Mouse (Mus musculus) lung, embryonic 16.5 days (tissue): Measurements from ENCODE around the gene Apol8. TPM values are rescaled to one million over a fixed set of nuclear protein-coding genes. Genes with fewer than 3 reads are reported as not detected.
A peak's percentile ranks its signal among the peaks of the same experiment; 100 is the strongest.

ENCODE experiments used
- ATAC-seq: fragments of 200-750 bp; cut with Nextera tagmentation; 2 replicates; pipeline ENCODE4 v1.8.0; 2017; ENCODE audit warnings: low read depth, mild to moderate bottlenecking, moderate library complexity
- H3K27ac ChIP-seq: fragments of 300-500 bp; sonication (generic); 2 replicates; pipeline ENCODE4 v1.5.1; 2014; ENCODE audit warnings: mild to moderate bottlenecking, control low read depth, low read length
- H3K27me3 ChIP-seq: fragments of 300-500 bp; sonication (generic); 2 replicates; pipeline ENCODE4 v1.6.1; 2014; ENCODE audit warnings: low read depth, low read length, mixed read lengths; ENCODE audit not compliant: control insufficient read depth, insufficient read depth
- H3K36me3 ChIP-seq: fragments of 300-500 bp; sonication (generic); 2 replicates; pipeline ENCODE4 v1.6.1; 2014; ENCODE audit warnings: low read length; ENCODE audit not compliant: control insufficient read depth, insufficient read depth
- H3K4me1 ChIP-seq: fragments of 300-500 bp; sonication (generic); replicated peaks from 2 replicates; pipeline ENCODE4 v1.6.1; 2014; ENCODE audit warnings: low read length, mixed read lengths; ENCODE audit not compliant: control insufficient read depth, insufficient read depth
- H3K4me2 ChIP-seq: fragments of 300-500 bp; sonication (generic); 2 replicates; pipeline ENCODE4 v1.6.1; 2014; ENCODE audit warnings: low read depth, low read length, control low read depth
- H3K4me3 ChIP-seq: fragments of 300-500 bp; sonication (generic); 2 replicates; pipeline ENCODE4 v1.5.1; 2014; ENCODE audit warnings: mild to moderate bottlenecking, low read length, control low read depth
- H3K9ac ChIP-seq: fragments of 300-500 bp; sonication (generic); 2 replicates; pipeline ENCODE4 v1.6.1; 2014; ENCODE audit warnings: low read length, control low read depth
- H3K9me3 ChIP-seq: fragments of 300-500 bp; sonication (generic); 2 replicates; pipeline ENCODE4 v1.6.1; 2016; ENCODE audit warnings: low read length; ENCODE audit not compliant: control insufficient read depth
- WGBS: fragments of 180-500 bp; shearing (Covaris S2); extraction: QIAGEN DNeasy Blood & Tissue Kit; methylation state at CpG from one replicate; pipeline ENCODE4 v1.1.7; 2014; 5-methylcytosine and 5-hydroxymethylcytosine counted together
- polyA plus RNA-seq: library from polyadenylated mRNA; unstranded; fragments of >200 nt; fragmentation: Nextera tagmentation; extraction: Ambion mirVana; gene quantifications from 2 replicates; pipeline ENCODE4 v1.2.1, GENCODE M21; 2015

The Apol8 gene
- polyA plus RNA-seq, 1 experiment from 2014 or later = 0.20 TPM

DNA sequence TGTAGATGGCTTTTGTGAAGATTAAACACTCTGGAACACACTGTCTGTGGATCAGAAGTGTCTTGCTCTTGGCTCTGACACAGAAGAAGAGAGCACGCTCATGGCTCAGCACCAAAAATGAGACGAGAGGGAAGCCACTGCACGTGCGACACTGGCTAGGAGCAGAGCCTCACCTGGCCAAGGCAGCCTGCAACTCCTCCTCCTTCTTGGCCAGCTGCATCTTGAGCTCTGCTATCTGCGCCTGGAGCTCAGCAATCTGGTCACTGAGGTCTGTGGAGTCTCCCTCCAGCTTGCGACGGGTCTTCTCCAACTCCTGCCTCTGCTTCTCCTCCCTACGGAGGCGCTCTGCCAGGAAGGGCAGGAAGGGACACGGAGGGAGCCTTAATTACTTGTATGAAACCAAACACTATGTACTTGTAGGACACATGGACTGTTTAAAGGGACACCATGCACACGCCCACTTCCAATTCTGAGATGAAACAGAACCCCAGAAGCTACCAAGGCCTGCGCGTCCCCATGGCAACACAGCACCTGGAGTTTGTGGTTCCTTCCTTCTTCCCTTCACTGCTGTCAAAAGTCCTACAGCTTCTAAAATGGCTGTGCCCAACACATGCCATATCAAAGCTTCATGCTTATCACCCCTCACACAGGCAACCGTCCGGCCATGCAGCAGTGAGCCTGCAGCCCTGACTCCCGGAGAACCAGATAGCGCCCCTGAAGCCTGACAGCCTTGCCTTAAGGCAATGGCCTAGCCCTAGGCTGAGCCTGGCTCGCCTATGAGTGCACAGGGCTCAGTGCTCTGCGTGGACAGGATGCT, 16.5 kb upstream of the Apol8 start:
- no peaks in the 10 kb centered on the region for H3K4me1 ChIP-seq
- 83% methylated on average over 19 of the region's 19 CpGs for WGBS
- H3K4me2 ChIP-seq = no peak overlapping the region
- no peak for ATAC-seq
- H3K4me3 ChIP-seq = no peak overlapping the region
- H3K36me3 ChIP-seq = peaks cover 93% of the 10 kb centered on the region
- H3K27ac ChIP-seq = no peak overlapping the region
- H3K27me3 ChIP-seq = no peaks in the 10 kb centered on the region
- no peak overlapping the region for H3K9ac ChIP-seq
- no peaks in the 10 kb centered on the region for H3K9me3 ChIP-seq

DNA sequence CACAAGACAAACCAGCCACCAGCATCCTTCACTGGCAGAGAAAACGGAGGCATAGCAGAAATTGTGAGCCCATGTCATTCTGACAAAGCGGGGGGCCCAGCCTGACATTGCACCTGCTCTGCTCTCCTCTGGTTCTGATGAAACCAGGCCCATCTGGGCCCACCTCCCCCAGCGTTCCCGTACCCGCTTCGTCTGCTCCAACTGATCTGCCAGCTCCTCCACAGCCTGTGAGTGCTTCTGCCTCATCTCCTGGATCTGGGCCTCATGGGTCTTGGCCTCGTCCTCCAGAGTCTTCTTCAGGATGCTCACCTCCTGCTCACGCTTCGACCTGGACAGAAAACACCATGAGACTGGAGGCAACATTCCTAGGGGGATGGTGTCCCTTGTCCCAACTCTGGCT, 14.1 kb upstream of the Apol8 start:
- 95% methylated on average over 9 of the region's 9 CpGs for WGBS

DNA sequence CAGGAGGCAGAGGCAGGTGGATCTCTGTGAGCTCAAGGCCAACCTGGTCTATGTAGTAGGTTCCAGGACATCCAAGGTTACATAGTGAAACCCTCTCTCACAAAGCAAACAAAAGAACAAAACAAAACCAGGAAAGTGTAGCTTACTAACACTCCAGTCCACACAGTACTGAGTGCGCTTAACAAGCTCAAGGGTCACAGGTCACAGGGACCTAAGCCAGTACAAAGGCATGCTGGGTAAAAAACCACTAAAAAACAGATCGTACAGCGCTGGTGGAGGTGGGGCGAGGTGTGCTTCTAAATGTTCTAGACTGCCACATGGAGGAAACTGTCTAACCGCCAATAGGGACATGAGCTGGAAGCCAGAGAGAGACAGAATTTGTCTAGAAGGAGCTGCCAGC, 13.5 kb upstream of the Apol8 start:
- ATAC-seq = no peak
- WGBS = 92% methylated on average over 5 of the region's 5 CpGs
- Histone ChIP-seq H3K4me3 (no peak overlapping the region), H3K9ac (no peak overlapping the region), H3K36me3 (peaks cover 94% of the 10 kb centered on the region), H3K9me3 (no peaks in the 10 kb centered on the region), H3K27ac (no peak overlapping the region), H3K27me3 (no peaks in the 10 kb centered on the region), H3K4me2 (no peak overlapping the region), H3K4me1 (no peaks in the 10 kb centered on the region; the same call in 1 of the 2 replicates)

More for the DNA sequence above, 14.1 kb upstream of the Apol8 start:
- H3K4me1 ChIP-seq = no peaks in the 10 kb centered on the region
- no peak overlapping the region for H3K4me3 ChIP-seq
- no peak overlapping the region for H3K9ac ChIP-seq
- H3K4me2 ChIP-seq = no peak overlapping the region
- peaks cover 94% of the 10 kb centered on the region for H3K36me3 ChIP-seq
- H3K27ac ChIP-seq = no peak overlapping the region
- no peaks in the 10 kb centered on the region for H3K9me3 ChIP-seq
- no peaks in the 10 kb centered on the region for H3K27me3 ChIP-seq
- ATAC-seq = no peak

DNA sequence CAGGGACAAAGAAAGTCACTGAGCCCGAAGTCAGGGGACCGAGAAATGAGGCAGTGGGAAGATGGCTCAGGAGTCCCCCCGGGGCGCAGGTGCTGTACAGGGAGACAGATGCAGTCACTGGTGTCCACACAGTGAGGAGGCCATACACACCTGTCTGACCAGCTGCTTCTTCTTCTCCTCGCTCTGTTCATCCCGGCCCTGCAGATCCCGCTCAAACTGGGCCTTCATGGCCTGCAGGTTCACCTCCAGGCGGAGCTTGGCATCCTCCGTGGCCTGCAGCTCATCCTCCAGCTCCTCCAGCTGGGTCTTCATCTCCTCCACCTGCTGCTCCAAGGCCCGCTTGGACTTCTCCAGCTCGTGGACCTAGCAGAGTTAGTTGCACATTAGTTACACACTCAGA, 10.2 kb upstream of the Apol8 start:
- peaks cover 91% of the 10 kb centered on the region for H3K36me3 ChIP-seq
- 91% methylated on average over 11 of the region's 11 CpGs for WGBS
- ATAC-seq = no peak

DNA sequence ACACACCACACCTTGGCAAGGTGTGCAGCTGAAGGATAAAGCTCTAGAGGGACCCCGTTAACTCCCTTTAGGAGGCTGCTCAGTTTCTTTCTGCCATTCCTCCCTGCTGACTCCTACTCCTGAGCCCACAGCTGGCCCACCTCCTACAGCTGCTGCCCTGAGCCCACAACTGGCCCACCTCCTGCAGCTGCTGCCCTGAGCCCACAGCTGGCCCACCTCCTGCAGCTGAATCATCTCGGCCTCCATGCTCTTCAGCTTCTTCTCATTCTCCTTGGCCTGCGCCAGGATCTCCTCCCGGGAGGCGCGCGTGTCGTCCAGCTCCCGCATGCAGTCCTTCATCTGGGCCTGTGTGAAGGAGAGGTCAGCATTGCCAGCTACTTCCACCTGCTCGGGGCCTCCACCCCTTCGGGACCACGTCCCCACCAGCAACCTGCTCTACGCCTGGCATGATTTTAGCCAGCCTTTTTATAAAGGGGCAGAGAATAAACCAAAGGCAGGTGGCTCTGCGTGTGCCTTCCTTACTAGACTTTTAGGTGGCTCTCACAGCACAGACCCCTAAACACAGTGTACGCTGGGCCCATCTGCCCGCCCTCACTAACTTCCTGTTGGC, 8.8 kb upstream of the Apol8 start:
- Histone ChIP-seq H3K27ac (peak overlapping the region; percentile 69), H3K4me1 (peaks cover 3% of the 10 kb centered on the region; the same call in 1 of the 2 replicates), H3K27me3 (no peaks in the 10 kb centered on the region), H3K4me3 (no peak overlapping the region), H3K36me3 (peaks cover 89% of the 10 kb centered on the region), H3K9ac (no peak overlapping the region), H3K4me2 (no peak overlapping the region), H3K9me3 (no peaks in the 10 kb centered on the region)
- 90% methylated on average over 16 of the region's 16 CpGs for WGBS
- ATAC-seq = no peak

More for the DNA sequence above, 10.2 kb upstream of the Apol8 start:
- Histone ChIP-seq H3K4me3 (no peak overlapping the region), H3K27ac (no peak overlapping the region), H3K27me3 (no peaks in the 10 kb centered on the region), H3K9me3 (no peaks in the 10 kb centered on the region), H3K4me2 (no peak overlapping the region), H3K4me1 (peaks cover 3% of the 10 kb centered on the region; the same call in 1 of the 2 replicates), H3K9ac (no peak overlapping the region)

DNA sequence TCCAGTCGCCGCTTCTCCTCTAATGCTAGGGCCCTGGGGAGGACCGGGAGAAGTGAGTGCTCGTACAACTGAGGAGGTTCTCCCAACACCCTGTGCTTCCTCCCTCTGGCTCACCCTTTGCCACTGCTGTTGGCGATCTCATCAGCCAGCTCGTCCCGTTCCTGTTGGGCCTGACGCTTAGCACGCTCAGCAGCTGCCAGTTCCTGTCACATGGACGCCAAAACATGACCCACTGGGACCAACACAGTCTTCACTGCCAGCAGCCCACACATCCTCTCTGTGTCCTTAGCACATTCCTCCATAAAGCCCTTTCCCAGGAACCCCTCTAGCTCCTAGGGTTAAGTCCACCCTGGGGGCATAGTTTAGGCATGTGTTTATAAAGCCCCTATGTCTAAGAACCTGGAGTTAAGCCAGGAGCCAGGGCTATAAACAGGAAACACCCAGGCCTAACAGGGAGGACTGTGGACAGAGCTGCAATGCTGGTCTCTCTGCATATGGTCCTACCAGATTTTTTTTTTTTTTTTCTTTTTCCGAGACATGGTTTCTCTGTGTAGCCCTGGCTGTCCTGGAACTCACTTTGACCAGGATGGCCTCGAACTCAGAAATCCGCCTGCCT, 7.7 kb upstream of the Apol8 start:
- no peaks in the 10 kb centered on the region for H3K9me3 ChIP-seq
- no peak overlapping the region for H3K9ac ChIP-seq
- WGBS = 59% methylated on average over 13 of the region's 13 CpGs
- H3K27me3 ChIP-seq = no peaks in the 10 kb centered on the region
- peak; percentile 81 for ATAC-seq
- H3K4me1 ChIP-seq = peaks cover 3% of the 10 kb centered on the region; the same call in 1 of the 2 replicates
- H3K36me3 ChIP-seq = peaks cover 84% of the 10 kb centered on the region
- no peak overlapping the region for H3K4me3 ChIP-seq
- H3K27ac ChIP-seq = peak overlapping the region; percentile 83
- H3K4me2 ChIP-seq = no peak overlapping the region

DNA sequence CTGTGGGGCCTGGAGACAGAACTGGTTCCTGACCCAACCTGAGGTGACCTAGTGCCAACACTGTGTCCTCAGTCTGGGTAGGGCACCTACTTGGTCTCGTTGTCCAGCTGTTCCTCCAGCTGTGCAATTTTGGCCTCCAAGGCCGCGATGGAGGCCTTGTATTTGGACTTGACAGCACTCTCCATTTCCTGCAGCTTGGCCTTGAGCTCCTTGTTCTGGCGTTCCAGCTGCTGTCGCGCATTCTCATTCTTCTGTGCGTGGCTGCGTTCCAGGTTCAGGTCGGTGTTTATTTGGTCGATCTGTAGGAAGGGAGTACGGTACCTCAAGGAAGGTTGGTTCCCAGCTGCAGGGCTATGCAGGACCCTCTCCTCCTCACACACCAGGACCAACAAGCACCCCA, 6.9 kb upstream of the Apol8 start:
- no peak for ATAC-seq
- peak overlapping the region; percentile 83 for H3K27ac ChIP-seq
- H3K9me3 ChIP-seq = no peaks in the 10 kb centered on the region
- H3K4me1 ChIP-seq = peaks cover 3% of the 10 kb centered on the region; the same call in 1 of the 2 replicates
- no peak overlapping the region for H3K4me3 ChIP-seq
- H3K9ac ChIP-seq = no peak overlapping the region
- no peaks in the 10 kb centered on the region for H3K27me3 ChIP-seq
- H3K4me2 ChIP-seq = no peak overlapping the region
- 58% methylated on average over 11 of the region's 11 CpGs for WGBS
- peaks cover 76% of the 10 kb centered on the region for H3K36me3 ChIP-seq

DNA sequence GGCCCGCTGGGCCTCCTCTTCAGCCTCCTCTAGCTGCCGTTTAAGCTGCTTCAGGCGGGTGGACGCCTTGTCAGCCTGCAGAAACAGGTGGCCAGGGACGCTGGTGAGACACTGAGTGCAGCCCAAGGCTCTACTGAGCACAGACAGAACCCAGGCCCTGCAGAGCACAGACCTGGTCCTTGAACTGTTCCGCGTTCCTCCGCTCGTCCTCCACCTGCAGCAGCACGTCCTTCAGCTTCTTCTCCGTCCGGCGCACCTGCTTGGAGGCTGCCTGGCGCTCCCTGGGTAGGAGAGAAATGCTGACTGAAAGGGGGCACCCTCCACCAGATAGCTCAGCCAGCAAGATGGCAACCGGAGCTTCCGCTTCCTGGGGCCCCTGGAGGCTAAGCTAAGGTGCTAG, 6.2 kb upstream of the Apol8 start:
- Histone ChIP-seq H3K9me3 (no peaks in the 10 kb centered on the region), H3K4me1 (peaks cover 3% of the 10 kb centered on the region; the same call in 1 of the 2 replicates), H3K36me3 (peaks cover 69% of the 10 kb centered on the region), H3K4me2 (no peak overlapping the region), H3K9ac (no peak overlapping the region), H3K4me3 (no peak overlapping the region), H3K27me3 (no peaks in the 10 kb centered on the region), H3K27ac (no peak overlapping the region)
- ATAC-seq = no peak
- 91% methylated on average over 16 of the region's 16 CpGs for WGBS
